Mouse (Mus musculus) neural tube, embryonic 15.5 days (tissue): ENCODE measurements around the gene Nphp3. TPM values are rescaled to one million over a fixed set of nuclear protein-coding genes. Genes with fewer than 3 reads are reported as not detected.

Source experiments
- ATAC-seq: fragments of 200-750 bp; cut with Nextera tagmentation; 2 replicates; pipeline ENCODE4 v1.8.0; 2017; ENCODE audit warnings: mild to moderate bottlenecking, moderate TSS enrichment, moderate library complexity; ENCODE audit not compliant: low FRiP score
- H3K27ac ChIP-seq: fragments of 300-500 bp; sonication (generic); replicated peaks from 2 replicates; pipeline ENCODE4 v1.5.1; 2015; ENCODE audit warnings: mild to moderate bottlenecking, inconsistent platforms
- H3K27me3 ChIP-seq: fragments of 300-500 bp; sonication (generic); replicated peaks from 2 replicates; pipeline ENCODE4 v1.6.1; 2015; ENCODE audit warnings: inconsistent platforms
- H3K36me3 ChIP-seq: fragments of 300-500 bp; sonication (generic); 2 replicates; pipeline ENCODE4 v1.6.1; 2015; ENCODE audit warnings: inconsistent platforms
- H3K4me1 ChIP-seq: fragments of 300-500 bp; sonication (generic); 2 replicates; pipeline ENCODE4 v1.6.1; 2015; ENCODE audit warnings: inconsistent platforms
- H3K4me2 ChIP-seq: fragments of 300-500 bp; sonication (generic); 2 replicates; pipeline ENCODE4 v1.6.1; 2015; ENCODE audit warnings: inconsistent platforms, mild to moderate bottlenecking, moderate library complexity
- H3K4me3 ChIP-seq: fragments of 300-500 bp; sonication (generic); replicated peaks from 2 replicates; pipeline ENCODE4 v1.5.1; 2015; ENCODE audit warnings: mild to moderate bottlenecking, inconsistent platforms
- H3K9ac ChIP-seq: fragments of 300-500 bp; sonication (generic); replicated peaks from 2 replicates; pipeline ENCODE4 v1.6.1; 2015; ENCODE audit warnings: mild to moderate bottlenecking, inconsistent platforms
- H3K9me3 ChIP-seq: fragments of 300-500 bp; sonication (generic); replicated peaks from 2 replicates; pipeline ENCODE4 v1.6.1; 2016; ENCODE audit warnings: inconsistent platforms
- WGBS: fragments of 180-500 bp; shearing (Covaris S2); methylation state at CpG from one replicate; pipeline ENCODE4 v1.1.7; 2015; ENCODE audit warnings: mixed read lengths; 5-methylcytosine and 5-hydroxymethylcytosine counted together
- polyA plus RNA-seq: library from polyadenylated mRNA; unstranded; fragments of >200 nt; fragmentation: Nextera tagmentation; extraction: Ambion mirVana; gene quantifications from 2 replicates; pipeline ENCODE4 v1.2.1, GENCODE M21; 2015

Nphp3 gene
- polyA plus RNA-seq, 1 experiment from 2014 or later = 4.2 TPM

DNA sequence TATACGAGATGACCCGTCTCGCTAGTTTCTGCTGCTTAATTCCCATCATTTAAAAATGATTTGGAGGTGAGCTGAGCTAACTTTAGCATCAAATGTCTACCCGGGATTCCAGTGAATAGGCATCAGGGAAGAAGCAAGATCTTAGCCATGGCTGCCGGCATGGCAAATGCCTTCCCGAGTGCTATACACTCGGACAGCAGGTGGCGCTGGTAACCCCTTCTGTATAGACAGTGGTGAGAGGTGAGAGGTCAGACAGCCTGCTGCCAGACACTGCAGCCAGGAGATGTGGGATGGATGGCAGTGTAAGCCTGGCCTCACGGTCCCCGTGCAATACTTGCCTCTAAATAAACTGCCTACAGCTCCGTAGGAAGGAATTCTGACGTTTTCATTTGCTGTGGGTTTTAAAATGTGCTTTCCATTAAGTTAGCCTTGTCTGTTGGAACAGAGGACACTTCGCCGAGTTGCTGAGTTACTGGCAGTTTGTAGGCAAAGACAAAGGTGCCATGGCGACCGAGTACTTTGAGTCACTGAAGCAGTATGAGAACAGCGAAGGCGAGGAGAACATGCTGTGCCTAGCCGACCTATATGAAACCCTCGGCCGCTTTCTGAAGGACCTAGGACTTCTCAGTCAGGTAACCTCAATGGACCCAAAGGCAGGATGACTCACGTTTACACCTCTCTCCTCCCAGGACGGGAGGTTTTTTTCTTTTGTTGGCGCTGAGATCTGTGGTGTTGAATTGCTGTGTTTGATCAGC lies 33.1 kb downstream of the Nphp3 start:
- WGBS = 49% methylated on average over 24 of the region's 24 CpGs

DNA sequence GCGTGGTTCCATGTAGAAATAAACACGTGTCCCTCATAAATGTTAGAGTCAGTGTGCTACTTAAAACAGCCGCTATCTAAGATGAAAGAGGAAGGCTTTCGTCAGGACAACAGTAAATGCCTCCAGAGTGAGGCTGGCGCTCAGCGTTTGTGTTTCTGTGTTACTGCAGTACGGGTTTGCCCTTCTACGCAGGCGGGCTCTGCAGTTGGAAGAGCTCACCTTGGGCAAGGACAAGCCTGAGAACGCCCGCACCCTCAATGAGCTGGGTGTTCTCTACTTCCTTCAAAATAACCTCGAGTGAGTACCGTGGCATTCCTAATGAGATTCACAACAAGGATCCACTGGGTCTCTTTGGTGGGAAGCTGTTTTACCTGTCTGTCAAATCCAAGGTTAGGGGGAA lies 35.9 kb downstream of the Nphp3 start:
- 94% methylated on average over 13 of the region's 13 CpGs for WGBS
- Histone ChIP-seq H3K27me3 (no peaks in the 10 kb centered on the region), H3K4me3 (no peak overlapping the region), H3K9ac (no peak overlapping the region), H3K4me2 (no peak overlapping the region), H3K36me3 (peaks cover 21% of the 10 kb centered on the region), H3K4me1 (peaks cover 6% of the 10 kb centered on the region), H3K9me3 (no peaks in the 10 kb centered on the region), H3K27ac (no peak overlapping the region)
- ATAC-seq = no peak

More for the DNA sequence above, 33.1 kb downstream of the Nphp3 start:
- Histone ChIP-seq H3K36me3 (peaks cover 28% of the 10 kb centered on the region), H3K27me3 (no peaks in the 10 kb centered on the region), H3K9me3 (no peaks in the 10 kb centered on the region), H3K4me1 (peaks cover 6% of the 10 kb centered on the region), H3K27ac (no peak overlapping the region), H3K9ac (no peak overlapping the region), H3K4me2 (no peak overlapping the region; the same call in 1 of the 2 replicates), H3K4me3 (no peak overlapping the region)
- no peak for ATAC-seq

DNA sequence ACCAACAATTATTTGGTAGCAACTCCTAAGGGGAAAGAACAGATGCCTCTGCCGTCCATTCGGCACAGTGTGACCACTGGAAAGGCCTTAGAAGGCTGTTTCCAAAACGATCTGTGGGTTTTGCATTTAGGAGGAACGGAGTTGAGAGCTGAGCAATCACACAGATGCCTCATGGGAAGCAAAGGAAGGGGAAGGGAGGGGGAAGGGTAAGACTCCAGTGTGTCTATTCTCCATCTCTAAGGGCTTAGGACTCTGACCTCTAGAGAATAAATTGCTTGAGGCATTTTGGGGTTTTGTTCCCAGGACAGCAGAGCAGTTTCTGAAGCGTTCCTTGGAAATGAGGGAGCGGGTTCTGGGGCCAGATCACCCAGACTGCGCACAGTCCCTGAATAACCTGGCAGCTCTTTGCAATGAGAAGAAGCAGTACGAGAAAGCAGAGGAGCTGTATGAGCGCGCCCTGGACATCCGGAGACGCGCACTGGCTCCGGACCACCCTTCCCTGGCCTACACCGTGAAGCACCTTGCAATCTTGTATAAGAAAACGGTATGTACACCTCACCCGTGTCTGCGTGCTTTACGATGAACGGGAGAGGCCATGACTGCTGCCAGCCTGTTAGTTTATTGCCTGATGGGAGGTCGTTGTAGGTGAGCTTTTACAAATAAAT lies 36.8 kb downstream of the Nphp3 start:
- Histone ChIP-seq H3K9ac (no peak overlapping the region), H3K9me3 (no peaks in the 10 kb centered on the region)

DNA sequence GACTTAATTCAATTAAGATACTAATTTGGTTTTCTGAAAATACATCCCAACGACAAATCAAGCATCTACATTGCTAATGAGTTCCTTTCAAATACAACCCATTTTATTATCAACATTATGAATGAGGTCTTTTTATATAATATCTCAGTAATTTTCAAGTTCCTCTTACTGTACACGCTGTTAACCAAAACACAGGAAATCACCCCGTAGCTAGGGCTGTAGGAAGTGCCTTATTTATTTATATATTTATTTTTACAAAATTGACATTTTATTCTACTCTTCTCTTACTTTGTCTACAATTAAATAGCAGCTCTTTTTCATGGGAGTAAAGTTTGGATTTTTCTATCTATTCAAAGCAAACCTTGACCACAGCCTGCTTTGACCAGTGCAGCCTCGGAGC lies 37.4 kb downstream of the Nphp3 start:
- 90% methylated on average over 4 of the region's 4 CpGs for WGBS
- Histone ChIP-seq H3K4me3 (no peak overlapping the region), H3K4me1 (peaks cover 4% of the 10 kb centered on the region), H3K27ac (no peak overlapping the region), H3K4me2 (no peak overlapping the region), H3K36me3 (peaks cover 22% of the 10 kb centered on the region), H3K27me3 (no peaks in the 10 kb centered on the region), H3K9ac (no peak overlapping the region), H3K9me3 (no peaks in the 10 kb centered on the region)
- no peak for ATAC-seq

More for the DNA sequence above, 36.8 kb downstream of the Nphp3 start:
- H3K4me3 ChIP-seq = no peak overlapping the region
- H3K4me1 ChIP-seq = peaks cover 6% of the 10 kb centered on the region
- 92% methylated on average over 21 of the region's 21 CpGs for WGBS
- H3K4me2 ChIP-seq = no peak overlapping the region
- no peak for ATAC-seq
- peaks cover 19% of the 10 kb centered on the region for H3K36me3 ChIP-seq
- H3K27ac ChIP-seq = no peak overlapping the region
- H3K27me3 ChIP-seq = no peaks in the 10 kb centered on the region

DNA sequence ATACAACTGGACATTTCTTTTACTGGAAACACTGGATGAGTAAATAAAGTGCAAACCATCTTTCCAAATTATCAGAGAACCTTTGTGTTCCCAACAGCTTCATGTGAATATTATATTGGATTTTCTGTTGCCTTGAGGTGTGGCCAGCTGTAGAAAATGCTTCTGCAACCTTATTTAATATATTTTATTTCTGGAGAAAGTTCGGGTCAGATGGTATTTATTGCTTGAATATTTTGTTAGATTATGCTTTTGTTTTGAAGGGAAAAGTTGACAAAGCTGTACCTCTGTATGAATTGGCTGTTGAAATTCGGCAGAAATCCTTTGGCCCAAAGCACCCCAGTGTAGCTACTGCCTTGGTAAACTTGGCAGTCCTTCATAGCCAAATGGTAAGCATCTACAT lies 38.0 kb downstream of the Nphp3 start, which contains the start of gene Gm28305:
Gm28305 (plus strand) TSS at position 301 of the 400 bp plus-strand sequence.
- peaks cover 25% of the 10 kb centered on the region for H3K36me3 ChIP-seq
- no peaks in the 10 kb centered on the region for H3K27me3 ChIP-seq
- no peak within 1 kb of the TSS for H3K4me3 ChIP-seq
- no peak within 1 kb of the TSS for H3K27ac ChIP-seq
- no peak within 1 kb of the TSS for H3K4me2 ChIP-seq
- ATAC-seq = no peak
- no peak within 1 kb of the TSS for H3K9ac ChIP-seq
- H3K9me3 ChIP-seq = no peaks in the 10 kb centered on the region
- 73% methylated on average over 2 of the region's 2 CpGs for WGBS
- no peaks in the 10 kb centered on the region for H3K4me1 ChIP-seq

DNA sequence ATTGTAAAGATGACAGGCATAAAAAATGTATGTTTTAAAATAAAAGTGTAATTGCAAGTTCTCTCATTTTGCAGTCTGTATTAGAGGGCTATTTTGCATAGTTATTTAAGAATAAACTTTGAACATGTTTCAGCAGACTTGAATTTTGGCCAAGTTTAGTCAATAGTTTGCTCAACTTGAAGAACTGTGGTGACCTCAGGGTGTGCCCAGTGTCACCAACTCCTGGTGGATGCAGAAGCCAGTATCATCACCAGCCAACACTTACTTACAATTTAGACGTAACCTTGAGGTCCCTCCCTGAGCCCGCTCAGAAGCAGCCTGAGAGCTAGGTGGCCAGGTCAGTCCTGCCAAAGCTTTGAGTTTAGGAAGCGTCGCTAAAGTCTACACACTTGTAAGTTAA lies 41.3 kb downstream of the Nphp3 start:
- no peaks in the 10 kb centered on the region for H3K9me3 ChIP-seq
- no peaks in the 10 kb centered on the region for H3K4me1 ChIP-seq
- H3K27ac ChIP-seq = no peak overlapping the region
- no peaks in the 10 kb centered on the region for H3K27me3 ChIP-seq
- no peak overlapping the region for H3K4me3 ChIP-seq
- H3K36me3 ChIP-seq = peaks cover 45% of the 10 kb centered on the region
- no peak overlapping the region for H3K4me2 ChIP-seq
- H3K9ac ChIP-seq = no peak overlapping the region
- ATAC-seq = no peak
- 89% methylated on average over 4 of the region's 4 CpGs for WGBS

DNA sequence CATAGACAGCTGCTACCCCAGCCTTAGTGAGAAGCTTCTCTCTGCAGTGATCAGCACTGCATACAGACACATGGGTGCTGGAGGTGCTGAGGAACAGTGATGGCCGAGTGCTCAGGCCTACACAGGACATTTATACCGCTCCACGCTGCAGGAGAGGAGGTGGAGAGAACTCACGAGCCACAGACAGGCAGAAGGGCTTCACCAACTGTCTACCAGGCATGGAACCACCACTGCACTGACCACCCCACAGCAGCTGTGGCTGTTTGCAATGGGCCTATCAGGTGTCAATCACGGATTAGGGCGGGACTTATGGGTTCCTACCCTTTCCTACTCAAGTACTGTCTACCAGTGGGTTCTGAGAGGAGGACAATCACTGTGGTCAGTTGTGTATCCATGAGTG lies 48.7 kb downstream of the Nphp3 start:
- H3K9me3 ChIP-seq = no peaks in the 10 kb centered on the region
- no peak overlapping the region for H3K4me3 ChIP-seq
- peaks cover 94% of the 10 kb centered on the region for H3K36me3 ChIP-seq
- no peak for ATAC-seq
- 97% methylated on average over 6 of the region's 6 CpGs for WGBS
- H3K9ac ChIP-seq = no peak overlapping the region
- H3K4me2 ChIP-seq = no peak overlapping the region
- H3K4me1 ChIP-seq = no peaks in the 10 kb centered on the region
- H3K27ac ChIP-seq = no peak overlapping the region
- no peaks in the 10 kb centered on the region for H3K27me3 ChIP-seq

DNA sequence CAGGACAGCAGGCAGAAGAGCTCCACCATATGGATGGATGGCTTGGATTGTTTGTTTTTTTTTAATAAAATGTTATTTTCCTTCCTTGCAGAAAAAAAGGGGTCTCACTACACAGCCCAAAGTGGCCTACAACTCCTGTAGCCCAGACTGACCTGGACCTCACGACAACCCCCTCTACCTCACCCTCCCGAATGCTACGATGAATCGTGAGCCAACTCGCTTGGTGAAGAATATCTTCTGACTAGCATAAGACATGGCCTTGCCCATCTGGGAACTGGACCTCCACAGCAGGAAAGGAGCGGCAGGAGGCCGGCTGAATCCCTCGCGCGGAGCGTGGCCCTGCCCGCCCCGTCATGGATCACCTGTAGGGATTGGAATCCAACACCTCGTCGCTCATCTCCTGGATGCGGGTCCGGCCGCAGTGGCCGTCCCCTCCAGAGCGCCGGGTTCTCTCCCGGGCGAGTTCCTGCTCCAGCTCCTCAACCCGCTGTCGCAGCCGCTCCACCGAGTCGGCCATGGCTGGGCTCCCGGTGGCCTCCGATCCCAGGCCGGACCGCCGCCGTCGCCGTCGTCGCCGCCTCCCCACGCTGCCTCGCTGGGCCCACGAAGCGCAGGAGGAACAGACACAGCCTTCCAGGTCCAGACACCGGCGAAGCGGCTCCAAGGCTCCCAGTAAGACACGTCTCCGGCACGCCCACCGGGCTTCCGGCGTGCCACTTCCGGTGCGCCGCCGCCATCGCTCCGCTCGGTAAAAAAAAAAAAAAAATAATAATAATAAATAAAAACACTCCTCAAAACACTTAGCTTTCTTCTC lies 60.3 kb downstream of the Nphp3 start, which contains the start of gene Uba5:
Uba5 (minus strand) TSS at position 705 of the 814 bp plus-strand sequence.
- no peaks in the 10 kb centered on the region for H3K27me3 ChIP-seq
- peak; percentile 87 for ATAC-seq
- under 1% methylated on average over 59 of the region's 59 CpGs for WGBS

DNA sequence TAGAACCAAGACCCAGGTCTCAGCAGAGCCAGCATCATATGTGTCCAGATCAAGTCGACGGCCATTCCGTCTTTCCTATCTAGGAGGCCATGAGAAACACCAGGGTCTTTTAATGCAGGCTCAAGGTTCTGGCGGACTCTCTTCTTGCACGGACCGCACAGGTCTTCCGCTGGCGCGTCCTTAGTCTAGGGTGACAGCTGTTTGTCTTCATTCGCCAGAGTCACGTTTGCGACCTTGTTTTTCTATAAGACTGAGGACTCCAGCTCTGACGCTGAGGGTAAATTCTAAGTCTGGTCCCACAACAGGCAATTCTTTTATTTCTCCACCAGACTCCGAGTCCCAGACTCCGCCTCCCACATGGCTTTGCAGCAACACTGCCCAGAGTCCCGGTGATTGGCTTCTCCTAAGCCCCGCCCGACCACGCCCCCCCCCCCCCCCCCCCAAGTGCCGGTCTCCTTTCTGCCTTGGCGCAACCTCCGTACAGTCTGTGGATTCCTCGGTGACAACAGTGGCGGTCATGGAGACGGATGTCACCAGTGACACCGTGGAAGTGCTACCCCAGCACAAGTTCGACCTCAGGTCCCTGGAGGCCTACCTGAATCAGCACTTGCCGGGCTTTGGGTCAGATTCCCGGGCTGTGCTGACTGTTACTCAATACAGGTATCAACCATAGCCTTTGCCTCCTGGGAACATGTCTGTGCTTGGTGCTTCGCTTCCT lies 61.1 kb downstream of the Nphp3 start, which contains the start of gene Acad11:
Acad11 (plus strand) TSS at position 134 of the 718 bp plus-strand sequence.
- peak within 1 kb of the TSS; percentile 86 for H3K4me2 ChIP-seq
- WGBS = under 1% methylated on average over 30 of the region's 30 CpGs
- H3K9ac ChIP-seq = peak within 1 kb of the TSS; percentile 96
- H3K9me3 ChIP-seq = no peaks in the 10 kb centered on the region
- peak; percentile 98 for ATAC-seq
- H3K36me3 ChIP-seq = peaks cover 13% of the 10 kb centered on the region
- peak within 1 kb of the TSS; percentile 99 for H3K4me3 ChIP-seq
- no peaks in the 10 kb centered on the region for H3K27me3 ChIP-seq
- peak within 1 kb of the TSS; percentile 85 for H3K27ac ChIP-seq
- peaks cover 21% of the 10 kb centered on the region for H3K4me1 ChIP-seq

More for the DNA sequence above, 60.3 kb downstream of the Nphp3 start, which contains the start of gene Uba5:
- Histone ChIP-seq H3K4me3 (peak within 1 kb of the TSS; percentile 99), H3K9me3 (no peaks in the 10 kb centered on the region), H3K4me2 (peak within 1 kb of the TSS; percentile 86), H3K36me3 (peaks cover 21% of the 10 kb centered on the region), H3K4me1 (peaks cover 21% of the 10 kb centered on the region), H3K27ac (peak within 1 kb of the TSS; percentile 85), H3K9ac (peak within 1 kb of the TSS; percentile 96)

DNA sequence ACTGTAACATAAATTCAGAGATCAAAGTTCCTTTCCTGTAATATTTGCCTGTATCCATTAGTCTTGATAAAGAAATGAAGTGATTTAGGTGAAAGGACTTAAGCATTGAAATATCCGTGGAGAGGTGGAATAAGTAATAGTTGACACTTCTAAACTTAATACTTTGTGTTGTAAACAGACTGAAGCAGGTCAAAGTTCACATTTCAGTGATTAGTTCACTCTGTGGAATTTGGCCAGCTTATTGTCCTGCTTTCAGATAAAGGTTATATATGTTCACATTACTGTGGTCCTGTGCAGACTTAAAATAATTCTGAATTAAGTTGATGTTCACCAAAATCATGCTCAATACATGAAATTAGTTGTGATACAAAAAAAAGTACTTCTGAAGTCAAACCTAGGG lies 62.2 kb downstream of the Nphp3 start:
- H3K4me1 ChIP-seq = peaks cover 21% of the 10 kb centered on the region
- 37% methylated on average over 1 of the region's 1 CpGs for WGBS
- H3K27me3 ChIP-seq = no peaks in the 10 kb centered on the region
- no peak overlapping the region for H3K4me2 ChIP-seq
- ATAC-seq = no peak
- peaks cover 12% of the 10 kb centered on the region for H3K36me3 ChIP-seq
- H3K4me3 ChIP-seq = no peak overlapping the region
- no peak overlapping the region for H3K9ac ChIP-seq
- no peaks in the 10 kb centered on the region for H3K9me3 ChIP-seq
- no peak overlapping the region for H3K27ac ChIP-seq

DNA sequence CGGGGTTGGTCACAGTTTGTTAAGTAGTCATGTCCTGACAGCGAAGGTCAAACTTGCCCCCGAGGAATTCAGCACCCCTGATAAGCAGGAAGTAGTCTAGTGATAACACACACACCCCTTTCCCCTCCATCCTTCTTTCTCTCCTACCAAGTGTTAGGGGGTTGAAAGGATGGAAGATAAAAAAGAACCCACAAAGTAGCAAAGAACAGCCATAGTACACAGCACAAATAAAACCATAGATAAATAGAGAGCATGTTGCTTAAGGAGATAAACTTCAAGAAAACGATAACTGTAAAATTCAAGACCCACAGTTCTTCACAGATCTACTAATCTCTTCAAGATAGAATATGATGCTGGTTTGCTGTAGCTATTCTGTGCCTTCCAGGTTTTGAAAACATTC lies 67.9 kb downstream of the Nphp3 start:
- Histone ChIP-seq H3K9me3 (no peaks in the 10 kb centered on the region), H3K9ac (no peak overlapping the region), H3K4me1 (no peaks in the 10 kb centered on the region), H3K4me3 (no peak overlapping the region), H3K4me2 (no peak overlapping the region), H3K27ac (no peak overlapping the region), H3K27me3 (no peaks in the 10 kb centered on the region), H3K36me3 (no peaks in the 10 kb centered on the region)
- ATAC-seq = no peak
- 86% methylated on average over 4 of the region's 4 CpGs for WGBS
